Mouse (Mus musculus) MEL (cell line): ENCODE data around the gene Zmynd11. TPM values are rescaled to one million over a fixed set of nuclear protein-coding genes. Genes with fewer than 3 reads are reported as not detected.

Experiments used
- DNase-seq: peaks from one replicate; pipeline ENCODE4 v3.0.0; 2011; ENCODE audit warnings: low read depth, low spot score
- H3K27ac ChIP-seq: 2 replicates; pipeline ENCODE4 v1.5.1; 2012; ENCODE audit warnings: low read depth, mild to moderate bottlenecking, control low read depth, low read length, moderate library complexity; ENCODE audit not compliant: control insufficient read depth
- H3K27me3 ChIP-seq, 2 experiments: fragments of 150-350 bp in 1 of 2; sonication (generic) in 1 of 2; 2 replicates each; pipeline ENCODE4 v1.6.1; 2012; ENCODE audit warnings: low read length in 2 of 2, mild to moderate bottlenecking in 2 of 2, improper control_type of control experiment in 1 of 2, moderate library complexity in 1 of 2; ENCODE audit not compliant: insufficient read depth in 2 of 2, control insufficient read depth in 1 of 2
- H3K36me3 ChIP-seq, 2 experiments: 2 replicates each; pipeline ENCODE4 v1.6.1; 2012 to 2014; ENCODE audit warnings: low read length in 2 of 2, improper control_type of control experiment in 1 of 2, inconsistent platforms in 1 of 2, mild to moderate bottlenecking in 1 of 2; ENCODE audit not compliant: insufficient read depth in 2 of 2, control insufficient read depth in 1 of 2
- H3K4me1 ChIP-seq, 2 experiments: fragments of 150-350 bp in 1 of 2; sonication (generic) in 1 of 2; 2 replicates each; pipeline ENCODE4 v1.6.1; 2012; ENCODE audit warnings: low read length in 2 of 2, improper control_type of control experiment in 1 of 2, mild to moderate bottlenecking in 1 of 2; ENCODE audit not compliant: insufficient read depth in 2 of 2, control insufficient read depth in 1 of 2
- H3K4me3 ChIP-seq, 2 experiments: fragments of 150-350 bp in 1 of 2; sonication (generic) in 1 of 2; 2 replicates each; pipeline ENCODE4 v1.5.1; 2012; ENCODE audit warnings: low read depth in 2 of 2, low read length in 2 of 2, mild to moderate bottlenecking in 2 of 2, moderate library complexity in 2 of 2, control low read depth in 1 of 2, improper control_type of control experiment in 1 of 2; ENCODE audit not compliant: control insufficient read depth in 1 of 2, insufficient read depth in 1 of 2
- H3K79me2 ChIP-seq: 2 replicates; pipeline ENCODE4 v1.6.1; 2012; ENCODE audit warnings: mild to moderate bottlenecking, low read length, moderate library complexity; ENCODE audit not compliant: control insufficient read depth, poor library complexity, insufficient read depth
- H3K9ac ChIP-seq: 2 replicates; pipeline ENCODE4 v1.6.1; 2012; ENCODE audit warnings: low read depth, mild to moderate bottlenecking, control low read depth, low read length, moderate library complexity; ENCODE audit not compliant: control insufficient read depth, poor library complexity, severe bottlenecking
- H3K9me3 ChIP-seq: fragments of 150-350 bp; sonication (generic); replicated peaks from 2 replicates; pipeline ENCODE4 v1.6.1; 2012; ENCODE audit warnings: mild to moderate bottlenecking, low read length, improper control_type of control experiment, moderate library complexity; ENCODE audit not compliant: insufficient read depth
- BHLHE40 ChIP-seq: IDR thresholded peaks from 2 replicates; pipeline ENCODE4 v1.6.1; 2012; ENCODE audit warnings: low read depth, mild to moderate bottlenecking, inconsistent platforms, low read length, improper control_type of control experiment, borderline replicate concordance
- CHD2 ChIP-seq: IDR thresholded peaks from 2 replicates; pipeline ENCODE4 v1.6.1; 2011; ENCODE audit warnings: low read length, improper control_type of control experiment
- EP300 ChIP-seq, 2 experiments: IDR thresholded peaks; 2 replicates each; pipeline ENCODE4 v1.6.1; 2011; ENCODE audit warnings: improper control_type of control experiment in 2 of 2, low read length in 2 of 2, low read depth in 1 of 2, mild to moderate bottlenecking in 1 of 2
- GABPA ChIP-seq: IDR thresholded peaks from 2 replicates; pipeline ENCODE4 v1.6.1; 2012; ENCODE audit warnings: low read depth, mild to moderate bottlenecking, inconsistent platforms, low read length, improper control_type of control experiment, moderate library complexity
- KAT2A ChIP-seq: conservative IDR thresholded peaks from 2 replicates; pipeline ENCODE4 v1.6.1; 2012; ENCODE audit warnings: low read depth, low read length, improper control_type of control experiment, inconsistent platforms
- MAX ChIP-seq: IDR thresholded peaks from 2 replicates; pipeline ENCODE4 v1.6.1; 2011; ENCODE audit warnings: low read length, improper control_type of control experiment
- MAZ ChIP-seq: IDR thresholded peaks from 2 replicates; pipeline ENCODE4 v1.6.1; 2012; ENCODE audit warnings: low read depth, mild to moderate bottlenecking, inconsistent platforms, low read length, improper control_type of control experiment
- MEF2A ChIP-seq: IDR thresholded peaks from 2 replicates; pipeline ENCODE4 v1.6.1; 2014; ENCODE audit warnings: low read depth, mild to moderate bottlenecking, inconsistent platforms, low read length, improper control_type of control experiment; ENCODE audit not compliant: poor library complexity, insufficient replicate concordance, severe bottlenecking; ENCODE audit errors: extremely low read depth
- MYC ChIP-seq: IDR thresholded peaks from 2 replicates; pipeline ENCODE4 v1.6.1; 2011; ENCODE audit warnings: low read depth, mild to moderate bottlenecking, low read length, improper control_type of control experiment, moderate library complexity
- NRF1 ChIP-seq: IDR thresholded peaks from 2 replicates; pipeline ENCODE4 v1.6.1; 2014; ENCODE audit warnings: low read depth, mild to moderate bottlenecking, inconsistent platforms, low read length, improper control_type of control experiment, moderate library complexity; ENCODE audit not compliant: poor library complexity, insufficient read depth, severe bottlenecking
- POLR2A ChIP-seq, 2 experiments: IDR thresholded peaks; 2 replicates each; pipeline ENCODE4 v1.6.1; 2011 to 2012; ENCODE audit warnings: low read length in 2 of 2, mild to moderate bottlenecking in 2 of 2, control low read depth in 1 of 2, improper control_type of control experiment in 1 of 2, low read depth in 1 of 2, moderate library complexity in 1 of 2; ENCODE audit not compliant: control insufficient read depth in 1 of 2, insufficient read depth in 1 of 2, poor library complexity in 1 of 2
- POLR2AphosphoS2 ChIP-seq: IDR thresholded peaks from 2 replicates; pipeline ENCODE4 v1.6.1; 2011; ENCODE audit warnings: low read length, improper control_type of control experiment
- POLR2AphosphoS5 ChIP-seq: IDR thresholded peaks from 2 replicates; pipeline ENCODE4 v1.6.1; 2012; ENCODE audit warnings: low read depth, borderline replicate concordance, mild to moderate bottlenecking, inconsistent platforms, low read length, moderate library complexity, mixed read lengths
- SIN3A ChIP-seq: IDR thresholded peaks from 2 replicates; pipeline ENCODE4 v1.6.1; 2012; ENCODE audit warnings: low read length, improper control_type of control experiment, inconsistent platforms
- TAL1 ChIP-seq: IDR thresholded peaks from 2 replicates; pipeline ENCODE4 v1.6.1; 2012; ENCODE audit warnings: mild to moderate bottlenecking, inconsistent platforms, low read length, moderate library complexity, mixed read lengths
- TBP ChIP-seq: IDR thresholded peaks from 2 replicates; pipeline ENCODE4 v1.8.0; 2011; ENCODE audit warnings: low read depth, low read length, improper control_type of control experiment
- USF1 ChIP-seq: IDR thresholded peaks from 2 replicates; pipeline ENCODE4 v1.6.1; 2014; ENCODE audit warnings: low read depth, mild to moderate bottlenecking, inconsistent platforms, low read length, improper control_type of control experiment, moderate library complexity
- USF2 ChIP-seq, 2 experiments: IDR thresholded peaks; 2 replicates each; pipeline ENCODE4 v1.6.1; 2011 to 2012; ENCODE audit warnings: improper control_type of control experiment in 2 of 2, low read length in 2 of 2, borderline replicate concordance in 1 of 2, inconsistent platforms in 1 of 2, low read depth in 1 of 2, mild to moderate bottlenecking in 1 of 2; ENCODE audit not compliant: insufficient read depth in 1 of 2
- ZKSCAN1 ChIP-seq: IDR thresholded peaks from 2 replicates; pipeline ENCODE4 v1.6.1; 2012; ENCODE audit warnings: low read depth, mild to moderate bottlenecking, inconsistent platforms, low read length, improper control_type of control experiment, moderate library complexity
- ZNF384 ChIP-seq: IDR thresholded peaks from 2 replicates; pipeline ENCODE4 v1.6.1; 2012; ENCODE audit warnings: low read depth, mild to moderate bottlenecking, inconsistent platforms, low read length, improper control_type of control experiment
- polyA plus RNA-seq, 2 experiments: library from polyadenylated mRNA; stranded (reverse) in 1 of 2; unstranded in 1 of 2; fragments of >175 nt in 1 of 2; fragments of >200 nt in 1 of 2; gene quantifications; 2 replicates each; pipeline versions ENCODE4 v1.2.1 to v1.2.4; 2012; ENCODE audit warnings: low replicate concordance in 2 of 2, low read depth in 1 of 2; ENCODE audit not compliant: insufficient read length in 2 of 2, insufficient read depth in 1 of 2, missing spikeins in 1 of 2
- total RNA-seq: library from RNA; depleted of rRNA; stranded (reverse); fragments of 300-350 nt; gene quantifications from 2 replicates; pipeline ENCODE4 v1.2.3, GENCODE M21; 2012

Zmynd11 gene
- total and polyA plus RNA-seq, 3 experiments = 21.8 to 310 (median 33.0) TPM

DNA sequence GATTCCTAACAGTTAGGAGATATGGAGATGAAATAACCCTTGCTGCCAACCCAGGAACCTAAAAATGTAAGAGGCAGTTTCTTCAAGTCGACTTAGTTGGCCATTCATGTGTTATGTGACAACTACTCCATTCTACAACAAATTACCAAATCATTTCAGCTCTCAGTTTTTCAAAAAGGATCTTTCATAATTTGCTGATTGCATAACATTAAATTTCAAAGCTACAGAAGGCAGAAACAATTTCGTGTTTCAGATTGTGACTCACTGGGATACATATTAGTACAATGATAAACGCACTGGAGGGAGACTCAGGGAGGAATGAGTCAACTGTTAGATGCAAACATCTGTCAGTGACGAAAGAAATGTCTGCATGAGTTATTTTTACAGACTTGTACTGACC is 15.3 kb downstream of the Zmynd11 start:
- no peaks in the 10 kb centered on the region for H3K27me3 ChIP-seq
- no peaks in the 10 kb centered on the region for H3K9me3 ChIP-seq
- no peak for DNase-seq
- no peak overlapping the region for H3K27ac ChIP-seq
- no peaks in the 10 kb centered on the region for H3K36me3 ChIP-seq
- no peak overlapping the region for H3K4me3 ChIP-seq
- no peaks in the 10 kb centered on the region for H3K4me1 ChIP-seq
- TF ChIP-seq EP300 (IDR thresholded peaks at IDR 0.05; ENCODE audit: low read depth in 1 of 2, low read length in 2 of 2) = no peak
- TF ChIP-seq NRF1 = no peak
- no peak for TF ChIP-seq ZNF384
- TF ChIP-seq TAL1 = no peak
- no peak for TF ChIP-seq MYC
- TF ChIP-seq POLR2AphosphoS5 = no peak
- TF ChIP-seq TBP = no peak
- no peak for TF ChIP-seq GABPA
- TF ChIP-seq ZKSCAN1 = no peak
- TF ChIP-seq SIN3A = no peak
- no peak for TF ChIP-seq MAX
- no peak for TF ChIP-seq BHLHE40
- TF ChIP-seq MAZ = no peak
- TF ChIP-seq MEF2A = no peak
- no peak for TF ChIP-seq CHD2
- no peak for TF ChIP-seq USF2 (IDR thresholded peaks at IDR 0.05; ENCODE audit: borderline replicate concordance in 1 of 2, insufficient read depth in 1 of 2, low read depth in 1 of 2, low read length in 2 of 2)
- TF ChIP-seq KAT2A = no peak
- no peak for TF ChIP-seq POLR2A (IDR thresholded peaks at IDR 0.05; ENCODE audit: control insufficient read depth in 1 of 2, insufficient read depth in 1 of 2, low read depth in 1 of 2, low read length in 2 of 2, poor library complexity in 1 of 2)
- no peak for TF ChIP-seq POLR2AphosphoS2
- TF ChIP-seq, all 39 proteins: peak for 0
- peaks cover 18% of the 10 kb centered on the region for H3K79me2 ChIP-seq
- no peak overlapping the region for H3K9ac ChIP-seq

DNA sequence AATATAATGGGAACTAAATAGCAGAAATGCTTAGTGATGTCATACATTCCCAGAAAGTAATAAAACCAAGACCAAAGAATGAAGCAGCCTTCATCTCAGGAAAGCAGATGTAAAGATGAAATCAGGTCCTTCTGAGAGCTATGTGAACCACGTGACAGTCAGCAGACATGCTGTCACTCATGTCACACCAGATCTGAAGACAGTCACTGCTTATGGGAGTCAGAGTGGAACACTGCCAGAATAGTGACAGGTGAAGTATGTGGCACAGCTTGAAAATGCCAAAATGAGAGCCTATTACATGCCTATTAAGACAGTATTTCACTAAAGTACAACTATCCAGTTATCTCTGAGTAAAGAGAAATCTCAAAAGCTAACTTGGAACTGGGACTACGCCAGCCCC is 26.9 kb downstream of the Zmynd11 start:
- DNase-seq = no peak
- Histone ChIP-seq H3K4me1 (peaks cover 0 to 2% of the 10 kb centered on the region in 2 experiments; a peak in 1 of 4 replicates), H3K27me3 (no peaks in the 10 kb centered on the region), H3K9me3 (no peaks in the 10 kb centered on the region), H3K4me3 (no peak overlapping the region), H3K36me3 (peaks cover 2 to 10% of the 10 kb centered on the region in 2 experiments; a peak in 3 of 4 replicates), H3K27ac (no peak overlapping the region), H3K79me2 (peaks cover 9% of the 10 kb centered on the region; the same call in 1 of the 2 replicates), H3K9ac (no peak overlapping the region)
- TF ChIP-seq USF2 (IDR thresholded peaks at IDR 0.05; ENCODE audit: borderline replicate concordance in 1 of 2, insufficient read depth in 1 of 2, low read depth in 1 of 2, low read length in 2 of 2) (no peak), USF1 (peak; percentile 22; the same call in 1 of the 2 replicates)
